Mouse (Mus musculus): ENCODE data around the gene Ybx1. TPM values are rescaled to one million over a fixed set of nuclear protein-coding genes. Genes with fewer than 3 reads are reported as not detected.

The Ybx1 gene
- total RNA-seq, 1 experiment from 2014 or later = 607 TPM

DNA sequence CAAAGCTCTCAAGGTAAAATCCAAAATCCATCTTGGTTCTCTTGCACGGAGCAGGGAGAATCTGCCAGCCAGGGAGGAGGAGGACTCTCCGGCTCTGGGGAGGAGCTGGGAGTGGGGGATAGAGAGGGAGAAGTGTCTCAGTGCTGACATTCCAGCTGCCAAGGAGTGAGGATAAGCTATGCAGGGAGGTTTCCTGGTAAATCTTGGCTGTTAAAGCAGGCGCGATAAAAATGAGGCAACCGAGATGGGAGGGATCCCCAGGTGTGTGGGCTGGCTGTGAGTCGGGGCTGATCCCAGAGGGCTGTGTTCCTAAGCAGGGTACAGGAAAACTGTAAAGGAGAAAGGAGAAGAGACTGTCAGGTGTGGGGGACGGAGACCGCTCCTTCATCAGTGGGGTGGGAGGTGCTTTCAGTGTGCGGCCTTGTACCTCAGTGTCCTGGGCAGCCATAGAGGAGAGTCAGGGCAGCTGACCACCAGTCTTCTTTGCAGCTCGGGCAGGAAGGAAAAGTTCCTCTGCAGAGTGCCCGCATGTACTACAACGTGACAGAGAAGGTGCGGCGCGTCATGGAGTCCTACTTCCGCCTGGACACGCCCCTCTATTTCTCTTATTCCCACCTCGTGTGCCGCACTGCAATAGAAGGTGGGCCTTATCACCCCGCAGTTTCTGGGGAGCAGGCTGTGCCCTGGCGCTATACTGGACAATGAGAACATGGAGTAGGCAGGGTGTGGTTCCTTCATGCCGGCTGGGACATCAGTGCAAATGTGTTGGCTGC lies 49.8 kb downstream of the Ybx1 start:
- ATAC-seq (replicated peaks; ENCODE audit: insufficient number of reproducible peaks, low FRiP score, low TSS enrichment, poor library complexity, severe bottlenecking) = no peak

GRCm38 (mm10) chr4:119242571-119242970 lies 51.8 kb downstream of the Ybx1 start:
- ATAC-seq (replicated peaks; ENCODE audit: insufficient number of reproducible peaks, low FRiP score, low TSS enrichment, poor library complexity, severe bottlenecking) = no peak

GRCm38 (mm10) chr4:119241664-119242063 lies 52.7 kb downstream of the Ybx1 start:
- ATAC-seq (replicated peaks; ENCODE audit: insufficient number of reproducible peaks, low FRiP score, low TSS enrichment, poor library complexity, severe bottlenecking) = no peak

- peak; percentile 76 for ATAC-seq (replicated peaks; ENCODE audit: insufficient number of reproducible peaks, low FRiP score, low TSS enrichment, poor library complexity, severe bottlenecking)
These were observed 55.2 kb downstream of the Ybx1 start for GRCm38 (mm10) chr4:119239181-119239682.

- no peak for ATAC-seq (replicated peaks; ENCODE audit: insufficient number of reproducible peaks, low FRiP score, low TSS enrichment, poor library complexity, severe bottlenecking)
These were observed 55.7 kb downstream of the Ybx1 start for GRCm38 (mm10) chr4:119238661-119239060.

- no peak for ATAC-seq (replicated peaks; ENCODE audit: insufficient number of reproducible peaks, low FRiP score, low TSS enrichment, poor library complexity, severe bottlenecking)
These were observed 60.1 kb downstream of the Ybx1 start for GRCm38 (mm10) chr4:119234348-119234747.

- ATAC-seq (replicated peaks; ENCODE audit: insufficient number of reproducible peaks, low FRiP score, low TSS enrichment, poor library complexity, severe bottlenecking) = no peak
These were observed 61.0 kb downstream of the Ybx1 start for GRCm38 (mm10) chr4:119233256-119233901.

- peak; percentile 100 for ATAC-seq (replicated peaks; ENCODE audit: insufficient number of reproducible peaks, low FRiP score, low TSS enrichment, poor library complexity, severe bottlenecking)
These were observed 61.8 kb downstream of the Ybx1 start, which contains the start of the genes AU022252 and P3h1 for GRCm38 (mm10) chr4:119232410-119233255. TSS of gene AU022252 (minus strand) at chr4:119232712. TSS of gene P3h1 (plus strand) at chr4:119232915.

Other genes with a start within 250 kb of the Ybx1 start
- 25.2 to 35.8 TPM (median 30.1 TPM) in 3 replicates for gene Slc2a1, start 185.9 kb downstream of the Ybx1 start, total RNA-seq (2017)
- 6.1 to 7.5 TPM (median 6.9 TPM) in 3 replicates for gene Zfp691, start 120.4 kb downstream of the Ybx1 start, total RNA-seq (2017)
- 0.29 to 0.58 TPM in 2 of 3 replicates, not detected in the other for gene Ermap, start 104.6 kb downstream of the Ybx1 start, total RNA-seq (2017)
- gene Svbp, start 99.3 kb downstream of the Ybx1 start, total RNA-seq (2017) = 4.9 to 35.0 TPM (median 16.9 TPM) in 3 replicates
- not detected in 3 replicates for gene Tmem269, start 76.4 kb downstream of the Ybx1 start, total RNA-seq (2017)
- gene AU022252, start 61.9 kb downstream of the Ybx1 start, total RNA-seq (2017) = 3.5 to 10.4 TPM (median 4.1 TPM) in 3 replicates
- gene P3h1, start 61.7 kb downstream of the Ybx1 start, total RNA-seq (2017) = 0.48 to 1.8 TPM (median 0.53 TPM) in 3 replicates
- gene Cldn19, start 39.2 kb downstream of the Ybx1 start, total RNA-seq (2017) = not detected in 3 replicates
- 35.8 to 75.4 TPM (median 39.9 TPM) in 3 replicates for gene Ppih, start 25.9 kb upstream of the Ybx1 start, total RNA-seq (2017)
- 0.32 to 4.8 TPM in 2 of 3 replicates, not detected in the other for gene Ccdc30, start 120.9 kb upstream of the Ybx1 start, total RNA-seq (2017)
- 6.3 to 20.1 TPM (median 8.1 TPM) in 3 replicates for gene Ppcs, start 127.8 kb upstream of the Ybx1 start, total RNA-seq (2017)
- gene Zmynd12, start 128.2 kb upstream of the Ybx1 start, total RNA-seq (2017) = not detected in 3 replicates
- gene Rimkla, start 198.0 kb upstream of the Ybx1 start, total RNA-seq (2017) = 0.10 TPM in 1 of 3 replicates, not detected in the others
- gene Foxj3, start 242.4 kb upstream of the Ybx1 start, total RNA-seq (2017) = 34.3 to 61.1 TPM (median 35.8 TPM) in 3 replicates
- gene Frg2f1, start 244.9 kb upstream of the Ybx1 start, total RNA-seq (2017) = 0.29 to 8.2 TPM (median 5.1 TPM) in 3 replicates

All from monocyte, adult 5-6 weeks (primary cell).